Mouse (Mus musculus) embryonic facial prominence, embryonic 14.5 days (tissue): ENCODE data around the gene Odf2. TPM values are rescaled to one million over a fixed set of nuclear protein-coding genes. Genes with fewer than 3 reads are reported as not detected.

Source experiments
- ATAC-seq: fragments of 200-750 bp; cut with Nextera tagmentation; 2 replicates; pipeline ENCODE4 v1.8.0; 2017; ENCODE audit warnings: low read depth, moderate number of reproducible peaks, moderate TSS enrichment
- DNase-seq: peaks from one replicate; pipeline ENCODE4 v3.0.0-alpha.2; 2015; ENCODE audit warnings: low spot score
- H3K27ac ChIP-seq: fragments of 300-500 bp; sonication (generic); replicated peaks from 2 replicates; pipeline ENCODE4 v1.5.1; 2014; ENCODE audit warnings: low read depth, mild to moderate bottlenecking, low read length, moderate library complexity
- H3K27me3 ChIP-seq: fragments of 300-500 bp; sonication (generic); replicated peaks from 2 replicates; pipeline ENCODE4 v1.6.1; 2014; ENCODE audit warnings: low read length; ENCODE audit not compliant: control insufficient read depth, insufficient read depth
- H3K36me3 ChIP-seq: fragments of 300-500 bp; sonication (generic); 2 replicates; pipeline ENCODE4 v1.6.1; 2014; ENCODE audit warnings: low read length, mixed read lengths; ENCODE audit not compliant: control insufficient read depth, insufficient read depth
- H3K4me1 ChIP-seq: fragments of 300-500 bp; sonication (generic); 2 replicates; pipeline ENCODE4 v1.6.1; 2014; ENCODE audit warnings: antibody characterized with exemption, low read length; ENCODE audit not compliant: control insufficient read depth, insufficient read depth
- H3K4me2 ChIP-seq: fragments of 300-500 bp; sonication (generic); 2 replicates; pipeline ENCODE4 v1.6.1; 2014; ENCODE audit warnings: low read depth, mild to moderate bottlenecking, low read length, moderate library complexity, mixed read lengths
- H3K4me3 ChIP-seq: fragments of 300-500 bp; sonication (generic); 2 replicates; pipeline ENCODE4 v1.5.1; 2014; ENCODE audit warnings: low read depth, mild to moderate bottlenecking, low read length
- H3K9ac ChIP-seq: fragments of 300-500 bp; sonication (generic); 2 replicates; pipeline ENCODE4 v1.6.1; 2014; ENCODE audit warnings: low read depth, mild to moderate bottlenecking, low read length, moderate library complexity, mixed read lengths
- H3K9me3 ChIP-seq: fragments of 300-500 bp; sonication (generic); 2 replicates; pipeline ENCODE4 v1.6.1; 2016; ENCODE audit warnings: low read length; ENCODE audit not compliant: control insufficient read depth
- WGBS: fragments of 180-500 bp; shearing (Covaris S2); extraction: QIAGEN DNeasy Blood & Tissue Kit; methylation state at CpG from one replicate; pipeline ENCODE4 v1.1.7; 2014; 5-methylcytosine and 5-hydroxymethylcytosine counted together
- polyA plus RNA-seq: library from polyadenylated mRNA; unstranded; fragments of >200 nt; fragmentation: Nextera tagmentation; extraction: Ambion mirVana; gene quantifications from 2 replicates; pipeline ENCODE4 v1.2.1, GENCODE M21; 2014

Odf2 gene
- polyA plus RNA-seq, 1 experiment from 2014 or later, result 35.6 TPM

DNA sequence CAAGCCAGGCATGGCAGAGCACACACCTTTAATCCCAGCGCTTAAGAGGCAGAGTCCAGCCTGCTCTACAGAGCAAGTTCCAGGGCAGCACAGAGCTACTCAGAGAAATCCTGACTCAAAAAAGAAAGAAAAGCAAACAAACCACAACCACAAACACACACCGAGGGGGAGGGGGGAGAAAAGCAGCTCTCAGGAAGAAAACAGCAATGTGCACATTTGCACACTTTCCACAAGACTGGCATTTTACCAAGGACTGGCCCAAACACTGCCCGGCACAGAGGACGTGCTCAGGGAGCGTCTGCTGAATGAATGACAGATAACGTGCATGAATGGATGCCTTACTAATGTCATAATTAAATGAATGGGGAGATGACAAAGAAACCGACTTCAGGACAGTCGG is 40.0 kb upstream of the Odf2 start:
- whole genome bisulfite sequencing, result 67% methylated on average over 8 of the region's 8 CpGs
- ATAC-seq, result no peak

GRCm38 (mm10) chr2:29849841-29850480 is 39.1 kb upstream of the Odf2 start:
- 44% methylated on average over 5 of the region's 5 CpGs for WGBS
- H3K4me3 ChIP-seq, result no peak overlapping the region
- H3K4me1 ChIP-seq, result peaks cover 2% of the 10 kb centered on the region; the same call in 1 of the 2 replicates
- DNase-seq (peak; percentile 26), ATAC-seq (no peak)
- no peak overlapping the region for H3K9ac ChIP-seq
- no peaks in the 10 kb centered on the region for H3K36me3 ChIP-seq
- H3K9me3 ChIP-seq, result no peaks in the 10 kb centered on the region
- no peak overlapping the region for H3K4me2 ChIP-seq
- peaks cover 30% of the 10 kb centered on the region for H3K27me3 ChIP-seq
- H3K27ac ChIP-seq, result no peak overlapping the region

More for the DNA sequence above, 40.0 kb upstream of the Odf2 start:
- Histone ChIP-seq H3K4me3 (no peak overlapping the region), H3K36me3 (no peaks in the 10 kb centered on the region; the same call in 1 of the 2 replicates), H3K27ac (no peak overlapping the region), H3K4me2 (no peak overlapping the region), H3K9ac (no peak overlapping the region), H3K27me3 (peaks cover 40% of the 10 kb centered on the region), H3K4me1 (peaks cover 2% of the 10 kb centered on the region; the same call in 1 of the 2 replicates), H3K9me3 (no peaks in the 10 kb centered on the region)
- DNase-seq, result no peak

DNA sequence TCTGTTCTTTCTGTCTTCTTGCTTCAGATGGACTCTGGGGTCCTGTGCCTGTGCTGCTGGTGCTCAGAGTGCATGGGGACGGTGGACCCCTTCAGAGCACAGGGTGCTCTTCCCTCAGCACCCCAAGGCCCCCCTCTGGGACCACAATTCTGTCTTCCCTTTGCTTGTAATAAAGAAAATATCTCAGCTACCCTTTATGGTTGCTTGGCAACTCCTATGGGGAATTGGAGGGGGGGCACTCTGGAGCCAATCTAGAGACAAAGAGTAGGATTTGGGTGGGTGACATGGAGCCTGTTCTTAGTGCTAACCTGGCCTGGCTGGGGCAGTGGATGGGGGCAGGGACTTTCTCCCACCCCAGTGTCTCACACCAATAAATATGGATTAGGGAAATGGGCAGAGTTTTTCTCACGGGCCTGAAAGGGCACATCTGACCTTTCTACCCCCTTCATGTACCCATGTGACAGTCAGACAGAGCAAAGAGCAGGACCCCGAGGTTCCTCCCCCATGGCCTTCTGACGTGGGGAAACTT is 36.0 kb upstream of the Odf2 start:
- no peak overlapping the region for H3K4me3 ChIP-seq
- H3K27ac ChIP-seq, result peak overlapping the region; percentile 44; the same call in 1 of the 2 replicates
- peaks cover 7% of the 10 kb centered on the region; the same call in 1 of the 2 replicates for H3K27me3 ChIP-seq
- H3K4me1 ChIP-seq, result no peaks in the 10 kb centered on the region; the same call in 1 of the 2 replicates
- H3K9ac ChIP-seq, result no peak overlapping the region
- H3K36me3 ChIP-seq, result no peaks in the 10 kb centered on the region
- no peak for DNase-seq
- WGBS, result 57% methylated on average over 4 of the region's 4 CpGs
- no peak overlapping the region for H3K4me2 ChIP-seq
- H3K9me3 ChIP-seq, result no peaks in the 10 kb centered on the region
- no peak for ATAC-seq

- Histone ChIP-seq H3K27me3 (peaks cover 7% of the 10 kb centered on the region; the same call in 1 of the 2 replicates), H3K9ac (no peak overlapping the region), H3K36me3 (no peaks in the 10 kb centered on the region), H3K4me3 (no peak overlapping the region), H3K4me2 (no peak overlapping the region), H3K9me3 (no peaks in the 10 kb centered on the region), H3K27ac (peak overlapping the region; percentile 44), H3K4me1 (no peaks in the 10 kb centered on the region; the same call in 1 of the 2 replicates)
- DNase-seq (no peak), ATAC-seq (no peak)
- 62% methylated on average over 4 of the region's 5 CpGs for WGBS
Measured at GRCm38 (mm10) chr2:29853736-29854135, 35.3 kb upstream of the Odf2 start.

- 74% methylated on average over 10 of the region's 10 CpGs for WGBS
- ATAC-seq, result no peak
- Histone ChIP-seq H3K36me3 (no peaks in the 10 kb centered on the region), H3K27ac (no peak overlapping the region), H3K4me2 (no peak overlapping the region), H3K4me3 (no peak overlapping the region), H3K9me3 (no peaks in the 10 kb centered on the region), H3K9ac (no peak overlapping the region), H3K27me3 (peaks cover 3% of the 10 kb centered on the region; the same call in 1 of the 2 replicates), H3K4me1 (no peaks in the 10 kb centered on the region)
- no peak for DNase-seq
Measured at GRCm38 (mm10) chr2:29855585-29856210, 33.3 kb upstream of the Odf2 start.

GRCm38 (mm10) chr2:29856451-29857260 is 32.4 kb upstream of the Odf2 start:
- 24% methylated on average over 14 of the region's 19 CpGs for WGBS

DNA sequence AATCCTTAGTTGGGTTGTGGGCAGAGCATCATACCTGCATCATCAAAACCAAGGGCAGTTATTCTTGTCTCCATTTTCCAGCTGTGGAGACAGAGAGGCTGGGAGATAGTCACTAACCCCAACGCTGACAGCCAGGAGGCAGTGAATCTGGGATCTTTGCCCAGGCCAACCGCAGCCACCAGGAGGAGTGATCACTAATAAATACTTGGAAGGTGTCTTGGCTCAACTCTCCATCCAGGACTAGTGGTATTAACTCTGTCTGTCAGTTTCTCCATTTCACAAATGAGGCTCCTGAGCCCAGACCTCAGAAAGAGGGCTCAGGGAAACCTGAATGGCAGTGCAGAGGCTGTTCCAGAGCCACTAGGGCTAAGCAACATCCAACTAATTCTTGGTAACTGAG is 31.7 kb upstream of the Odf2 start:
- Histone ChIP-seq H3K27ac (no peak overlapping the region), H3K27me3 (0 out of 2 replicates have a peak, but pooled peaks cover 3% of the 10 kb centered on the region), H3K4me1 (no peaks in the 10 kb centered on the region), H3K9me3 (no peaks in the 10 kb centered on the region), H3K9ac (no peak overlapping the region), H3K36me3 (no peaks in the 10 kb centered on the region), H3K4me3 (no peak overlapping the region), H3K4me2 (no peak overlapping the region)
- DNase-seq (no peak), ATAC-seq (no peak)
- WGBS, result 48% methylated on average over 2 of the region's 2 CpGs

More at GRCm38 (mm10) chr2:29856451-29857260, 32.4 kb upstream of the Odf2 start:
- no peak overlapping the region for H3K9ac ChIP-seq
- H3K36me3 ChIP-seq, result no peaks in the 10 kb centered on the region
- no peaks in the 10 kb centered on the region for H3K4me1 ChIP-seq
- ATAC-seq (no peak), DNase-seq (no peak)
- 0 out of 2 replicates have a peak, but pooled peaks cover 3% of the 10 kb centered on the region for H3K27me3 ChIP-seq
- H3K4me2 ChIP-seq, result no peak overlapping the region
- H3K9me3 ChIP-seq, result no peaks in the 10 kb centered on the region
- H3K4me3 ChIP-seq, result no peak overlapping the region
- H3K27ac ChIP-seq, result no peak overlapping the region

GRCm38 (mm10) chr2:29857967-29858366 is 31.1 kb upstream of the Odf2 start:
- Histone ChIP-seq H3K4me1 (no peaks in the 10 kb centered on the region), H3K27ac (no peak overlapping the region), H3K9ac (no peak overlapping the region), H3K9me3 (no peaks in the 10 kb centered on the region), H3K36me3 (no peaks in the 10 kb centered on the region), H3K4me2 (no peak overlapping the region), H3K27me3 (0 out of 2 replicates have a peak, but pooled peaks cover 3% of the 10 kb centered on the region), H3K4me3 (no peak overlapping the region)
- WGBS, result 62% methylated on average over 5 of the region's 5 CpGs
- ATAC-seq (no peak), DNase-seq (no peak)
